Mouse (Mus musculus): Measurements from ENCODE around the gene Olfr1217. TPM values are rescaled to one million over a fixed set of nuclear protein-coding genes. Genes with fewer than 3 reads are reported as not detected.
"Not testable (repeated sequence)": the region's sequence is repeated elsewhere in the genome, so short reads cannot be mapped to it uniquely, and the experiment has no call there.

Gene Olfr1217
- not detected in 2 replicates for polyA plus RNA-seq (2012; rRNA removed)

- DNase-seq (ENCODE audit: low read depth): no peak
- TF ChIP-seq POLR2A (IDR thresholded peaks at IDR 0.05; ENCODE audit: borderline replicate concordance, extremely low read depth, insufficient read depth, insufficient read length, poor library complexity, severe bottlenecking): no peak
Observed at GRCm38 (mm10) chr2:89031965-89032364, at the start of gene Olfr1217. Olfr1217 (minus strand) TSS chr2:89032065.

DNA sequence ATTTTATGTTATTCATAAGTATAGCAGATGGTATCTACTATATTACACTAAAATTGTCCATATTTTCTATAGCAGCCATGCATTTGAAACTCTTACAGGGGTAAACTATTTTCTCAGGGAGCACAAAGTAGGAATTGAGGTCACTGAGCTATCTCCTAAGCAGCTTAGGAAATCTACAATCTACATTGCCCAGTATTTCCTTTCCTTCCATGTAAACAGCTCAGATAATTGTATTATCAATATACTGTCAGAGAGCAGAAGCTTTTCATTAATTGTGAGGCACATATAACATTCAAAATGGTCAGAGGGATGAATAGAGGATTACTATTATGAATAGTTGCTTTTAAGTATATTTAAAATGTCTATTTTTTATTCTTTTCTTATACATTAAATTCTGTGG, 49.6 kb upstream of the Olfr1217 start:
- DNase-seq (ENCODE audit: low read depth): no peak
- no peak for TF ChIP-seq CTCF (IDR thresholded peaks at IDR 0.05; ENCODE audit: borderline replicate concordance, extremely low read depth, insufficient read depth, insufficient read length)
- no peak for TF ChIP-seq POLR2A (IDR thresholded peaks at IDR 0.05; ENCODE audit: borderline replicate concordance, extremely low read depth, insufficient read depth, insufficient read length, poor library complexity, severe bottlenecking)

DNA sequence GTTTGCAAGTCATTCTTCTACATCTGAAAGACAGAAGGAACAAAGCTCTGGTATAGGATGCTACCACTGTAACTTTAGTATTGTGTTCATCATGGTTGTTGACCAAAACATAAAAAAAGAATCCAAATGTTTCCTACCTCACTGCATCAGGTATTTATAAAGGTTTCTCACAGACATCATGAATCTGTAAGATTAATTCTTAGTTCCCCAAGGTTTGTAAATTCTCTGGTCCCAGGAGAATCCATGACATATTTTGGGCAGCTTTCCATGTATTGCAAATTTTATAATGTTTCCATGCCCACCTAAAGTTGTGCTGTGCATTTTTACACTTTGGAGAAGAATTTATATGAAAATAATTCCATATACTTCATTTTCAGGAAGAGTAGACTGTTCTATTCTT, 29.2 kb upstream of the Olfr1217 start, which contains the start of gene Olfr1218:
TSS of gene Olfr1218 (minus strand) at position 101 of the 400 bp plus-strand sequence.
- DNase-seq (ENCODE audit: low read depth): no peak
- TF ChIP-seq CTCF (IDR thresholded peaks at IDR 0.05; ENCODE audit: borderline replicate concordance, extremely low read depth, insufficient read depth, insufficient read length): no peak
- no peak for TF ChIP-seq POLR2A (IDR thresholded peaks at IDR 0.05; ENCODE audit: borderline replicate concordance, extremely low read depth, insufficient read depth, insufficient read length, poor library complexity, severe bottlenecking)

- DNase-seq (ENCODE audit: low read depth): not testable (repeated sequence)
Observed at GRCm38 (mm10) chr2:89021436-89021835, 10.4 kb downstream of the Olfr1217 start.

DNA sequence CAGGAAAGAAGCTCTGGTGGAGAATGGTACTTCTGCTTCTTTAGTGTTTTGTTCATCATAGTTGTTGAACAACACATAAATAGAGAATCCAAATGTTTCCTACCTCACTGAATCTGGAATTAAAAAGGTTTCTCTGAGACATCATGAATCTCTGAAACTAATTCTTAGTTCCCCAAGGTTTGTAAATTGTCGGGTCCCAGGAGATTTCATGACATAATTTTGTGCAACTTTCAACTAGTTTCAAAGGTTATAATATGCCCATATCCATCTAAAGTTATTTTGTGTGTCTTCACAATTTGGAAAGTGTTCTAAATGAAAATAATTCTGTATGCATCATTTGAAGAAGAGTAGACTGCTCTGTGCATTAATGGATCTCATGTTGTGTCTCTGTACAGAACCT, 13.6 kb downstream of the Olfr1217 start, which contains the start of gene Olfr1216:
TSS of gene Olfr1216 (minus strand) at position 101 of the 400 bp plus-strand sequence.
- TF ChIP-seq POLR2A (IDR thresholded peaks at IDR 0.05; ENCODE audit: borderline replicate concordance, extremely low read depth, insufficient read depth, insufficient read length, poor library complexity, severe bottlenecking) (no peak), CTCF (IDR thresholded peaks at IDR 0.05; ENCODE audit: borderline replicate concordance, extremely low read depth, insufficient read depth, insufficient read length) (no peak)
- no peak for DNase-seq (ENCODE audit: low read depth)

DNA sequence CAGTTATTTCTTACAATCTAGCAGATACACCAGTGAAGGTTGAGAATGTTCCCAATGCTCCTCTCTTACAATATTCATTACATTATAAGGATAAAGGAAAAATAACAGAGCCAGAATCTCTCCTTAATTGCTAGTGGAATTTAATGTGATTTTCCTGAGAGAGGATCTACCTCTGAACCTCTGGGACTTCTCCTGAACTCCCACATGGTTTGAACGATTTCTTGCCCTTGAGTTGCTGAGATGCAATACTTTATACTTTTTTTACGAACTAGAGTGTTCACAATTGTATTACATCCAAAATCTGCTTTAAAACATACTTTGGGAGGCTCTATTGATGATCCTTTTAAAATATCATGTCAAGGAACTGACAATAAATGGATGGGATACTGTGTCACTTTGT, 25.0 kb downstream of the Olfr1217 start, which contains the start of gene Olfr1215:
TSS of gene Olfr1215 (minus strand) at position 101 of the 400 bp plus-strand sequence.
- no peak for TF ChIP-seq POLR2A (IDR thresholded peaks at IDR 0.05; ENCODE audit: borderline replicate concordance, extremely low read depth, insufficient read depth, insufficient read length, poor library complexity, severe bottlenecking)
- TF ChIP-seq CTCF (IDR thresholded peaks at IDR 0.05; ENCODE audit: borderline replicate concordance, extremely low read depth, insufficient read depth, insufficient read length): no peak
- DNase-seq (ENCODE audit: low read depth): no peak

DNA sequence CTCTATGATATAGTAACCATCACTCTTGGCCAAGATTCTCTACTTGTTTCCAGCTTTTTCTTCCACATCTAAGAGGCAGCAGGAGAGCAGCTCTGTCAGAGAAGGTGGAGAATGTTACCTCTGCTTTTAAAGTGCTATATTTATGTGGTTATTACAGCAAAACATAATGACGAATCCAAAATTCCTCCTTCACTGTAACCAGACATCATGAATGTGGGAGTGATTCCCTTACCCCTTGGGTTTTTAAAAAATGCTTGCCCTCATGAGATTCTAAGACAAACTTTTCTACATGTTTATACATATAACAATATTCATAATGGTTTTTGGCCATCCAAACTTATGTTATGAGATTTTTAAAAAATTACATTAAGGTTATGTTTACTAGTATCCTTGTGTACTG, 39.3 kb downstream of the Olfr1217 start, which contains the start of gene Olfr1214:
TSS of gene Olfr1214 (minus strand) at position 101 of the 400 bp plus-strand sequence.
- no peak for DNase-seq (ENCODE audit: low read depth)
- TF ChIP-seq POLR2A (IDR thresholded peaks at IDR 0.05; ENCODE audit: borderline replicate concordance, extremely low read depth, insufficient read depth, insufficient read length, poor library complexity, severe bottlenecking): no peak
- TF ChIP-seq CTCF (IDR thresholded peaks at IDR 0.05; ENCODE audit: borderline replicate concordance, extremely low read depth, insufficient read depth, insufficient read length): no peak

DNA sequence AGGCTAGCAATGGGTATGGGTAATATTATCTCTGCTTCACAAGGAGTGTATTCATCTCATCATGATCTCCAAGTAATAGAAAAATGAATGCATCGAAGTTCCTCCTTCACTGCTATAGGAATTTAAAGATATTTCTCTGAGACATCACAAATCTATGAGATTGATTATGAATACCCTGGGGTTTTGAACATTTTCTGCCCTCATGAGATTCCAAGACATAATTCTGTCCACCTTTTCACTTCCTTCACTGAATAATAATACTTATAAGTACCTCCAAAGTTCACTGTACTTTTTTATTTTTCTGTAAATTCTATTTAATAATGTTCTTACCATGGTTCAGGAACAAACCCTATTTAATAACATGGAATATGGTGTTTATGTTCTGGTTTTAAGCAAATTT, 51.7 kb downstream of the Olfr1217 start, which contains the start of gene Gm13762:
TSS of gene Gm13762 (minus strand) at position 101 of the 400 bp plus-strand sequence.
- TF ChIP-seq CTCF (IDR thresholded peaks at IDR 0.05; ENCODE audit: borderline replicate concordance, extremely low read depth, insufficient read depth, insufficient read length) (no peak), POLR2A (IDR thresholded peaks at IDR 0.05; ENCODE audit: borderline replicate concordance, extremely low read depth, insufficient read depth, insufficient read length, poor library complexity, severe bottlenecking) (no peak)
- no peak for DNase-seq (ENCODE audit: low read depth)

Other genes starting within 250 kb of the Olfr1217 start
- not detected in 2 replicates for gene Olfr1201, start 239.0 kb downstream of the Olfr1217 start, polyA plus RNA-seq (2012; rRNA removed)
- gene Olfr1202, start 217.6 kb downstream of the Olfr1217 start, polyA plus RNA-seq (2012; rRNA removed): not detected in 2 replicates
- not detected in 2 replicates for gene Olfr1205, start 202.3 kb downstream of the Olfr1217 start, polyA plus RNA-seq (2012; rRNA removed)
- not detected in 2 replicates for gene Olfr1204, start 182.8 kb downstream of the Olfr1217 start, polyA plus RNA-seq (2012; rRNA removed)
- not detected in 2 replicates for gene Olfr1206, start 168.8 kb downstream of the Olfr1217 start, polyA plus RNA-seq (2012; rRNA removed)
- not detected in 2 replicates for gene Olfr1208, start 129.8 kb downstream of the Olfr1217 start, polyA plus RNA-seq (2012; rRNA removed)
- not detected in 2 replicates for gene Olfr1209, start 116.9 kb downstream of the Olfr1217 start, polyA plus RNA-seq (2012; rRNA removed)
- gene Olfr1211, start 94.0 kb downstream of the Olfr1217 start, polyA plus RNA-seq (2012; rRNA removed): not detected in 2 replicates
- not detected in 2 replicates for gene Olfr1212, start 78.1 kb downstream of the Olfr1217 start, polyA plus RNA-seq (2012; rRNA removed)
- gene Gm13762, start 51.8 kb downstream of the Olfr1217 start, polyA plus RNA-seq (2012; rRNA removed): not detected in 2 replicates
- gene Olfr1214, start 39.4 kb downstream of the Olfr1217 start, polyA plus RNA-seq (2012; rRNA removed): not detected in 2 replicates
- not detected in 2 replicates for gene Olfr1215, start 25.1 kb downstream of the Olfr1217 start, polyA plus RNA-seq (2012; rRNA removed)
- gene Olfr1216, start 13.7 kb downstream of the Olfr1217 start, polyA plus RNA-seq (2012; rRNA removed): not detected in 2 replicates
- not detected in 2 replicates for gene Olfr1218, start 29.1 kb upstream of the Olfr1217 start, polyA plus RNA-seq (2012; rRNA removed)
- not detected in 2 replicates for gene Olfr1219, start 51.4 kb upstream of the Olfr1217 start, polyA plus RNA-seq (2012; rRNA removed)
- gene Olfr1220, start 74.8 kb upstream of the Olfr1217 start, polyA plus RNA-seq (2012; rRNA removed): not detected in 2 replicates
- gene Olfr1221, start 85.2 kb upstream of the Olfr1217 start, polyA plus RNA-seq (2012; rRNA removed): not detected in 2 replicates
- not detected in 2 replicates for gene Olfr1222, start 101.0 kb upstream of the Olfr1217 start, polyA plus RNA-seq (2012; rRNA removed)
- gene Olfr1223, start 119.5 kb upstream of the Olfr1217 start, polyA plus RNA-seq (2012; rRNA removed): not detected in 2 replicates
- not detected in 2 replicates for gene Olfr1224-ps1, start 132.0 kb upstream of the Olfr1217 start, polyA plus RNA-seq (2012; rRNA removed)
- gene Olfr1225, start 142.6 kb upstream of the Olfr1217 start, polyA plus RNA-seq (2012; rRNA removed): not detected in 2 replicates
- gene Olfr1226, start 168.0 kb upstream of the Olfr1217 start, polyA plus RNA-seq (2012; rRNA removed): not detected in 2 replicates
- not detected in 2 replicates for gene Olfr1228, start 222.0 kb upstream of the Olfr1217 start, polyA plus RNA-seq (2012; rRNA removed)